Mouse (Mus musculus): ENCODE results near the gene Uri1.

- no peak for TF ChIP-seq CTCF (IDR thresholded peaks at IDR 0.05; ENCODE audit: control insufficient read depth, insufficient read depth, low read length)
- no peak for TF ChIP-seq POLR2A (IDR thresholded peaks at IDR 0.05; ENCODE audit: borderline replicate concordance, control insufficient read depth, low read depth, low read length)
Measured at GRCm38 (mm10) chr7:38041244-38041643, 17.9 kb upstream of the Uri1 start.
